Mouse (Mus musculus) neural tube, embryonic 15.5 days (tissue): ENCODE data around the gene Zzef1. TPM values are rescaled to one million over a fixed set of nuclear protein-coding genes. Genes with fewer than 3 reads are reported as not detected.
A peak's percentile ranks its signal among the peaks of the same experiment; 100 is the strongest.
"Not testable (repeated sequence)": the region's sequence is repeated elsewhere in the genome, so short reads cannot be mapped to it uniquely, and the experiment has no call there.

Source experiments
- ATAC-seq: fragments of 200-750 bp; cut with Nextera tagmentation; 2 replicates; pipeline ENCODE4 v1.8.0; 2017; ENCODE audit warnings: mild to moderate bottlenecking, moderate TSS enrichment, moderate library complexity; ENCODE audit not compliant: low FRiP score
- H3K27ac ChIP-seq: fragments of 300-500 bp; sonication (generic); replicated peaks from 2 replicates; pipeline ENCODE4 v1.5.1; 2015; ENCODE audit warnings: mild to moderate bottlenecking, inconsistent platforms
- H3K27me3 ChIP-seq: fragments of 300-500 bp; sonication (generic); replicated peaks from 2 replicates; pipeline ENCODE4 v1.6.1; 2015; ENCODE audit warnings: inconsistent platforms
- H3K36me3 ChIP-seq: fragments of 300-500 bp; sonication (generic); 2 replicates; pipeline ENCODE4 v1.6.1; 2015; ENCODE audit warnings: inconsistent platforms
- H3K4me1 ChIP-seq: fragments of 300-500 bp; sonication (generic); 2 replicates; pipeline ENCODE4 v1.6.1; 2015; ENCODE audit warnings: inconsistent platforms
- H3K4me2 ChIP-seq: fragments of 300-500 bp; sonication (generic); 2 replicates; pipeline ENCODE4 v1.6.1; 2015; ENCODE audit warnings: inconsistent platforms, mild to moderate bottlenecking, moderate library complexity
- H3K4me3 ChIP-seq: fragments of 300-500 bp; sonication (generic); replicated peaks from 2 replicates; pipeline ENCODE4 v1.5.1; 2015; ENCODE audit warnings: mild to moderate bottlenecking, inconsistent platforms
- H3K9ac ChIP-seq: fragments of 300-500 bp; sonication (generic); replicated peaks from 2 replicates; pipeline ENCODE4 v1.6.1; 2015; ENCODE audit warnings: mild to moderate bottlenecking, inconsistent platforms
- H3K9me3 ChIP-seq: fragments of 300-500 bp; sonication (generic); replicated peaks from 2 replicates; pipeline ENCODE4 v1.6.1; 2016; ENCODE audit warnings: inconsistent platforms
- WGBS: fragments of 180-500 bp; shearing (Covaris S2); methylation state at CpG from one replicate; pipeline ENCODE4 v1.1.7; 2015; ENCODE audit warnings: mixed read lengths; 5-methylcytosine and 5-hydroxymethylcytosine counted together
- polyA plus RNA-seq: library from polyadenylated mRNA; unstranded; fragments of >200 nt; fragmentation: Nextera tagmentation; extraction: Ambion mirVana; gene quantifications from 2 replicates; pipeline ENCODE4 v1.2.1, GENCODE M21; 2015

Gene Zzef1
- polyA plus RNA-seq, result 12.7 and 12.8 TPM in 2 replicates

DNA sequence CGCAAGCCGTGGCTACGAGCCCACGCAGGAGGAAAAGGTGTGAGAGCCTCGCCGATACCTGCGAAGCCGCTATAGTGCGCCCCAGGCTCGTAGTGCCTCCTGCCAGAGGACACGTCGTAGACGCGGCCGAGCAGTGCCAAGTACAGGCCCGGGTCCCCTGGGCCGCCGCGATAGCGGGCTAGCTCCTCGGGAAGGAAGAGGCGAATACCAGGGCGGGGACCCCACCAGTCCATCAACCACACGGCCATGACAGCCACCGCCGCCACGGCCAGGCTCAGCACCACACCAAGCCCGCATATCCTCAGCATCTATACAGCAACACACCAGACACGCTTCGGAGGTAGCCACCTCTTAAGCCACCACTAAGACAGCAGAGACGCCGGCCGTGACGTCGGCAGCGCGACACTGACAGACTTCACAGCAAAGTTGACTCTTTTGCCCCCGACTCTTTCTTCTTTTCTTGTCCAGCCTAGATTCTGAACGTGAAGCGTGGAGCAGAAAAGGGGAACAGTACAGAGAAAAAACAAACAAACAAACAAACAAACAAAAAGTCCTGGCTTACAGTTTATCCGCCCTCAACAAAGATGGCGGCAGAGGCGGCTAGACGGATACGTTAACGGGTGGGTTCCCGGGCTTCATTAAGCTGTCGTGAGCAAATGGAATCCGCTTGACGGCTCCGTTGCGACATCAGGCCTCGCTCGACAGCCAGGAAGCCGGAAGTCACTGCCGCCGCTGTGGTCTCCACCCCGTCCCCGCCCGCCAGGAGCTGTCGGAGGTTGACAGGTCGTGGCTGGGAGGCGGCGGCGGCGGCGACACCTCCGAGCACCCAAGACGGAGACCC, at the start of gene Zzef1, which contains the start of gene Cyb5d2:
TSS of gene Zzef1 (plus strand) at position 772 of the 841 bp plus-strand sequence.
TSS of gene Cyb5d2 (minus strand) at position 688 of the 841 bp plus-strand sequence.
- under 1% methylated on average over 69 of the region's 69 CpGs for WGBS

DNA sequence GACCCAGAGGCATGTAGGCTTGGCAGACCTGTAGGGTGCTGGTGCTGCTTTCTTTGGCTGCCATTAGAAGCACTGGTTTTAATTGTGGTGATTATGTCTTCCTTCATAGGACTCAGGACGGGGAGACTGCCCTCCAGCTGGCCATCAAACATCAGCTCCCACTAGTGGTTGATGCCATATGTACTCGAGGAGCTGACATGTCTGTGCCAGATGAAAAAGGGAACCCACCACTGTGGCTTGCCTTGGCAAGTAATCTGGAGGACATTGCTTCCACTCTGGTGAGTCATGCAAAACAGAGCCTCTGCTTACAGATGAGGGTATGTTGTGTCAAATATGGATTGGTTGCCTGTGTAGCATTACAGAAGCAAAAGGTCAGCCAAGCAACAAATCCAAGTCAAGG, 44.1 kb upstream of the Zzef1 start:
- no peak overlapping the region for H3K4me3 ChIP-seq
- peaks cover 88% of the 10 kb centered on the region for H3K36me3 ChIP-seq
- ATAC-seq, result no peak
- H3K9ac ChIP-seq, result no peak overlapping the region
- no peaks in the 10 kb centered on the region for H3K27me3 ChIP-seq
- H3K4me2 ChIP-seq, result no peak overlapping the region
- no peaks in the 10 kb centered on the region for H3K4me1 ChIP-seq
- 48% methylated on average over 2 of the region's 2 CpGs for WGBS
- H3K27ac ChIP-seq, result no peak overlapping the region
- no peaks in the 10 kb centered on the region for H3K9me3 ChIP-seq

More for the DNA sequence above, at the start of gene Zzef1, which contains the start of gene Cyb5d2:
- ATAC-seq, result peak; percentile 96
- no peaks in the 10 kb centered on the region for H3K27me3 ChIP-seq
- H3K9me3 ChIP-seq, result no peaks in the 10 kb centered on the region
- H3K27ac ChIP-seq, result peak within 1 kb of the TSS; percentile 95
- H3K4me2 ChIP-seq, result peak within 1 kb of the TSS; percentile 88
- H3K36me3 ChIP-seq, result 0 out of 2 replicates have a peak, but pooled peaks cover 6% of the 10 kb centered on the region
- H3K9ac ChIP-seq, result peak within 1 kb of the TSS; percentile 93
- peak within 1 kb of the TSS; percentile 93 for H3K4me3 ChIP-seq
- peaks cover 30% of the 10 kb centered on the region for H3K4me1 ChIP-seq

DNA sequence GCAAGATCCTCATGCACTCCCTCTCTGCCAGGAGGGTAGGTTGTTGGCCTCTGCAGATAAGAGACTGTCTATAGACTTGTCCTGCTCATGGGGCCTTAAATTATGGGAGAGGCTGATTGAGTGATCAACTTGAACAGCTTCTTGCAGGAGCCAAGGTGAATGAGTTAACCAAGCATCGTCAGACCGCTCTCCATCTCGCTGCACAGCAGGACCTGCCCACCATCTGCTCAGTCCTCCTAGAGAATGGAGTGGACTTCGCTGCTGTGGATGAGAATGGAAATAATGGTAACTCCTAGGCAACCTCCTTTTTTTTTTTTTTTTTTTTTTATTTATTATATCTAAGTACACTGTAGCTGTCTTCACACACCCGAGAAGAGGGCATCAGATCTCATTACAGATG, 37.7 kb upstream of the Zzef1 start:
- Histone ChIP-seq H3K27me3 (no peaks in the 10 kb centered on the region), H3K4me1 (no peaks in the 10 kb centered on the region), H3K9ac (no peak overlapping the region), H3K4me2 (no peak overlapping the region), H3K4me3 (no peak overlapping the region), H3K36me3 (peaks cover 90% of the 10 kb centered on the region), H3K27ac (no peak overlapping the region), H3K9me3 (no peaks in the 10 kb centered on the region)
- no peak for ATAC-seq
- WGBS, result 93% methylated on average over 5 of the region's 5 CpGs

DNA sequence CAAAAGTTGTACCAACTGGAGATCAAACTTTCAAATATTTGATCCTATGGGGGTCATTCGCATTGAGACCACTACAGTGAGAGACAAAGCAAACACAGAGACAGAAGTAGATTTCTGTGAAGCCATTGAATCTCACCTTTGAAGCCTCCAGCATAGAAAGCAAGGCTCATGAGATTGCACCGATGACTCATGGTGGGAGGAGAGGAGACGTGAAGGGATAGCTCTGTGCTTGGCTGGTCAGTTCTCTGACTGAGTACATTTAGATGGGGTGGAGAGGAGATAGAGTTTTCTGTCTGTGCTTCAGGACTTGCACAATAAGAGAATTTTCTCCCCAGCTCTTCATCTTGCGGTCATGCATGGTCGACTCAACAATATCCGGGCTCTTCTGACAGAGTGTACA, 36.4 kb upstream of the Zzef1 start:
- H3K9ac ChIP-seq, result no peak overlapping the region
- no peak overlapping the region for H3K4me3 ChIP-seq
- H3K36me3 ChIP-seq, result peaks cover 92% of the 10 kb centered on the region
- no peak overlapping the region for H3K27ac ChIP-seq
- H3K9me3 ChIP-seq, result no peaks in the 10 kb centered on the region
- H3K4me1 ChIP-seq, result no peaks in the 10 kb centered on the region
- 95% methylated on average over 6 of the region's 6 CpGs for WGBS
- no peak for ATAC-seq
- H3K27me3 ChIP-seq, result no peaks in the 10 kb centered on the region
- no peak overlapping the region for H3K4me2 ChIP-seq

DNA sequence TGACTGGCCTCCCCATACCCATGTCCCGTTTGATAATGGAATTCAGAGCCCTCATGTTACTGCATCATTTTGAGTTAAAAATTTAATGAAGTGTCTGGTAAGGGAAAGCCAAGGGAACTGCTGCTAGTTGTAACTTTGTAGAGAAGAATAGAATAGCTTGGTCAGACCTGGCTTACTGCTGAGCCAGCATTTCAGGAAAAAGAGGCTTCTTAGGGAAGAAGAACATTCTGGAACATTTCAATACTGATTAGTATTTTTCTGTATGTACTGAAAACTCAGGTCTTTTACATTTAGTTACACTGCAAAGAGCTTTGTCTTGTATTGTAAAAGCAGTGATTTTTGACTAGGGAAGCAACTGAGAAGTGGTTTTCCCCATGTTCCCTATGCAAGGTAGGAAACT, 35.2 kb upstream of the Zzef1 start:
- H3K36me3 ChIP-seq, result peaks cover 87% of the 10 kb centered on the region
- H3K4me3 ChIP-seq, result no peak overlapping the region
- WGBS, result 77% methylated on average over 1 of the region's 1 CpGs

DNA sequence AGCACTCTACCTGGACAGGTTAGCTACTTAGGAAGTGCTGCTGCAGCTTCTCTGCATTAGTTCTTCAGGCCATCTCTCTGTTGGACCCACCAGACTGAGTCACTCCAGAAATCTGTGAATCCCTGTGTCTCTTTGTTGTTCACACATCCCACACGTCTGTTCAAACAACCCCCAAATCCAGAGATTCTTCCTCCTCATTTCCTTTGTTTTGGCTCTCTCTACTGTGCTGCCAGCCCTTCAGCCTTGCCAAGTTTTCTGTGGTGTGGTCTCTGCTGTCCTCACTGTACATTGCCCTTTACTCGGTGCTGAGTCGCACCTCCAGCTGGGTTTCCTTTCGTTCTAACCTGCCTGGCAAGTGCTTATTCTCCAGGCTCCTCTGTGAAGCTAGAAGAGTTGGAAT, 31.8 kb upstream of the Zzef1 start:
- Histone ChIP-seq H3K9me3 (no peaks in the 10 kb centered on the region), H3K27me3 (no peaks in the 10 kb centered on the region), H3K4me3 (no peak overlapping the region), H3K36me3 (peaks cover 71% of the 10 kb centered on the region), H3K4me2 (no peak overlapping the region), H3K27ac (no peak overlapping the region), H3K4me1 (no peaks in the 10 kb centered on the region), H3K9ac (no peak overlapping the region)
- no peak for ATAC-seq
- WGBS, result 93% methylated on average over 4 of the region's 4 CpGs

More for the DNA sequence above, 35.2 kb upstream of the Zzef1 start:
- H3K4me2 ChIP-seq, result no peak overlapping the region
- H3K27ac ChIP-seq, result no peak overlapping the region
- H3K9me3 ChIP-seq, result no peaks in the 10 kb centered on the region
- no peaks in the 10 kb centered on the region for H3K4me1 ChIP-seq
- no peaks in the 10 kb centered on the region for H3K27me3 ChIP-seq
- no peak overlapping the region for H3K9ac ChIP-seq
- ATAC-seq, result no peak

DNA sequence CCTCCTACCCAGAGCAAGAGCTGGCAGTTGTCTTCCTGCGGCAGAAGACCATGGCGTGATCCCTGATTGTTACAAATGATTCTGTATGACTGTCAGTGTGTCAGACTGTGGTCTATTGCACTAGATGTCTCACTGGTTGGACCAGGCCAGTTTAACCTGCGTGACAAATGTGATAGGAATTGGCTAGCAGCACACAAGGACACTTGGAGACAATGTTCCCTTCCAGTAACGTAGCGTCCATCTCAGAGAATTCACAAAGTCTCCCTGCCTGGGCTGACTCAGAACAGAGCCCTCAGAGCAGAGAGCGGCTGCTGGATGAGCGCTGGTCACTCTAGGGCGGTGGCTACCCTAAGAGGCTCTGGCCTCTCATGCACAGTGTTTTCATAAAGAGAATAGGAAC, 28.3 kb upstream of the Zzef1 start:
- no peak overlapping the region for H3K27ac ChIP-seq
- ATAC-seq, result no peak
- H3K36me3 ChIP-seq, result peaks cover 45% of the 10 kb centered on the region
- H3K4me2 ChIP-seq, result no peak overlapping the region
- H3K27me3 ChIP-seq, result no peaks in the 10 kb centered on the region
- H3K4me3 ChIP-seq, result no peak overlapping the region
- no peak overlapping the region for H3K9ac ChIP-seq
- no peaks in the 10 kb centered on the region for H3K4me1 ChIP-seq
- H3K9me3 ChIP-seq, result no peaks in the 10 kb centered on the region
- 92% methylated on average over 8 of the region's 8 CpGs for WGBS

DNA sequence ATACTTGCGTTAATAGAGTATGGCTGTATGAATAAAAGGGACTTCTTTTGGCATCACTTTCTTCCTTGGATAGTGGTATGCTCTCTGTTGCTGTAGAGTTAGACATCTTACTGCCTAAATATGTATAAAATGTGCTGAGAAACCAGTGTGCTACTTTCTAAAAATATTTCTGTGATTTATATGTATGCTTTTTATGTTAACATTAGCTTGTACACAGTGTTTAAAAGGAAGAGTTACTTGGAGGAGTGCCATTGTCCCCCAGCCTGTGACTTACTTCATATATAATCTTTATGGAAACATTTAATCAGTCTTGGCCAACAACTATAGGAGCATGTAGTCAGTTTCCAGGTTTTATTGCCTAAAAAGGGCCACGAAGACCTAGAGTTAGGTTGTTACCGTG, 27.0 kb upstream of the Zzef1 start:
- Histone ChIP-seq H3K9ac (no peak overlapping the region), H3K36me3 (peaks cover 32% of the 10 kb centered on the region), H3K27me3 (no peaks in the 10 kb centered on the region), H3K27ac (no peak overlapping the region), H3K4me1 (no peaks in the 10 kb centered on the region), H3K4me2 (no peak overlapping the region), H3K4me3 (no peak overlapping the region), H3K9me3 (no peaks in the 10 kb centered on the region)
- WGBS, result 95% methylated on average over 3 of the region's 3 CpGs
- ATAC-seq, result no peak

DNA sequence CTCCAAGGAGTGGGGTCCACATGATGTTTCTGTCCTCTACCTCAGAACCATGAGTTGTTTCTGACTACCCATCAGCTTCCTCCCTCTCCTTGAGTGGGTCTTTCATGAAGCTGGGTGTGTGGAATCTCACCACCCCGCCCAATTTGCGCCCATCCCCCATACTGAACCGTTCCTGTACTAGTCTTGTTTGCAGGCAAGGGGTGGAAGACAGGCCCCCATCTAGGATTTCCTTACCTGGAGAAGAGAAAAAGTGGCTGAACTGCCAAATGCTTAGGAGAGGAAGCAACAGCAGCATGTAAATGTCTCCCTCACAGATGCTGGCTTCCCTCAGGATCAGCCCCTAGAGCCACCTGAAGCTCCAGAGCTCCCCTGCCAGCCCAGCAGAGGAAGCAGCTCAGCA, 25.7 kb upstream of the Zzef1 start:
- peaks cover 25% of the 10 kb centered on the region for H3K36me3 ChIP-seq
- no peak overlapping the region for H3K27ac ChIP-seq
- no peaks in the 10 kb centered on the region for H3K27me3 ChIP-seq
- H3K4me2 ChIP-seq, result no peak overlapping the region
- ATAC-seq, result no peak
- no peaks in the 10 kb centered on the region for H3K9me3 ChIP-seq
- WGBS, result 89% methylated on average over 3 of the region's 3 CpGs
- H3K9ac ChIP-seq, result no peak overlapping the region
- H3K4me3 ChIP-seq, result no peak overlapping the region
- H3K4me1 ChIP-seq, result no peaks in the 10 kb centered on the region

DNA sequence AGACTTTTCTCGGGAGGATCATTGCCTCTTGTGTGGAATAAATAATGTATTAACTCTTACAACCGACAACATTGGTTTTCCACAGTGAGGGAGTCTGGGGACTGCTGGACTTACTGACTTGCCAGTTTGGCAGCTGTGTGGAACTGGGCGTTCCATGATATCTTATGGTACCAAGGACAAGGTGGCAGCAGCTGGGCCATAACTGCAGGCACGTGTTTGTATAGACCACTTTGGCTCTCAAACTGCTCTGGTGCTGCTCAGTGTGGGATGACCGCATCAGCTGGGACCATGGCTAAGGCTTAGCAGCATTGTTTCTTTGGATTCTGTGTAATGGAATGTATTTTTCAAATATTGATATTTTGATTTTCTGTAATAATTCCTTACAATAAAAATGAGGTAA, 25.2 kb upstream of the Zzef1 start:
- Histone ChIP-seq H3K9me3 (no peaks in the 10 kb centered on the region), H3K4me2 (no peak overlapping the region), H3K4me3 (no peak overlapping the region), H3K27me3 (no peaks in the 10 kb centered on the region), H3K4me1 (no peaks in the 10 kb centered on the region), H3K27ac (no peak overlapping the region), H3K36me3 (peaks cover 25% of the 10 kb centered on the region), H3K9ac (no peak overlapping the region)
- 75% methylated on average over 5 of the region's 5 CpGs for WGBS
- ATAC-seq, result no peak

DNA sequence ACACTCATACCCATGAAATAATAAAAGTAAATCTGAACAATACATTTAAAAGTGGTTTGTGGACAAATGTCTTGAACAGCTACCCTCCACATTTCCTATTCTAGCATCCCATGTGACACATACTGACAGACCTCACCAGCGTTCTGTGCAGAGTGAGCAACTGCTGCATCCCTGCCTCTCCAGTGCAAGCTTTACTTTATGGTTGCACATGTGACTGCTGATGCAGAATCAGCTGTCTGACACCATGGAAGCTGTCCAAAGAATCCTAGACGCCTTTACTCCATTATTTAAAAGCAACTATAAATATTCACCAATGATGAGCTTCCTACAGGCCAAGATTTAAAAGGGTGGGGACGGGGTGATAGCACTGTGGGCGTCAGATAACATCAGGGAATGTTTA, 24.6 kb upstream of the Zzef1 start:
- no peaks in the 10 kb centered on the region for H3K9me3 ChIP-seq
- ATAC-seq, result no peak
- H3K36me3 ChIP-seq, result peaks cover 27% of the 10 kb centered on the region
- no peak overlapping the region for H3K4me3 ChIP-seq
- H3K9ac ChIP-seq, result no peak overlapping the region
- H3K27ac ChIP-seq, result no peak overlapping the region
- WGBS, result 72% methylated on average over 4 of the region's 4 CpGs
- no peaks in the 10 kb centered on the region for H3K4me1 ChIP-seq
- no peaks in the 10 kb centered on the region for H3K27me3 ChIP-seq
- no peak overlapping the region for H3K4me2 ChIP-seq

DNA sequence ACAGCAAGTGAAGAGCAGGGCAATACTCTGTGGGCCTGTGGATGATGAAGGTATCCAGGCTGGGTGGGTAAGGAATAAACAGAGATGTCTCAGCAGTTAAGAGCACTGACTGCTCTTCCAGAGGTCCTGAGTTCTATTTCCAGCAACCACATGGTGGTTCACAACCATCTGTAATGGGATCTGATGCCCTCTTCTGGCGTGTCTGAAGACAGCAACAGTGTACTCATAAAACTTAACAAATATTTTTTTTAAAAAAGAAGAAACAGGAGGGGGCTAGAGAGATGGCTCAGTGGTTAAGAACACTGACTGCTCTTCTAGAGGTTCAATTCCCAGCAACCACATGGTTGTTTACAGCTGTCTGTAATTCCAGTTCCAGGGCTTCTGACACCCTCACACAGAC, 23.4 kb upstream of the Zzef1 start:
- WGBS, result 21% methylated on average over 1 of the region's 1 CpGs
- ATAC-seq, result not testable (repeated sequence)

More for the DNA sequence above, 23.4 kb upstream of the Zzef1 start:
- H3K27ac ChIP-seq, H3K4me2 ChIP-seq, H3K4me1 ChIP-seq, H3K4me3 ChIP-seq, H3K9me3 ChIP-seq, H3K27me3 ChIP-seq, H3K9ac ChIP-seq: not testable (repeated sequence)
- H3K36me3 ChIP-seq, result peaks cover 21% of the 10 kb centered on the region
